Mouse (Mus musculus): ENCODE measurements around the gene Ube2z. TPM values are rescaled to one million over a fixed set of nuclear protein-coding genes. Genes with fewer than 3 reads are reported as not detected.

Gene Ube2z
- polyA plus RNA-seq, 1 experiment from 2014 or later, result 43.5 TPM

DNA sequence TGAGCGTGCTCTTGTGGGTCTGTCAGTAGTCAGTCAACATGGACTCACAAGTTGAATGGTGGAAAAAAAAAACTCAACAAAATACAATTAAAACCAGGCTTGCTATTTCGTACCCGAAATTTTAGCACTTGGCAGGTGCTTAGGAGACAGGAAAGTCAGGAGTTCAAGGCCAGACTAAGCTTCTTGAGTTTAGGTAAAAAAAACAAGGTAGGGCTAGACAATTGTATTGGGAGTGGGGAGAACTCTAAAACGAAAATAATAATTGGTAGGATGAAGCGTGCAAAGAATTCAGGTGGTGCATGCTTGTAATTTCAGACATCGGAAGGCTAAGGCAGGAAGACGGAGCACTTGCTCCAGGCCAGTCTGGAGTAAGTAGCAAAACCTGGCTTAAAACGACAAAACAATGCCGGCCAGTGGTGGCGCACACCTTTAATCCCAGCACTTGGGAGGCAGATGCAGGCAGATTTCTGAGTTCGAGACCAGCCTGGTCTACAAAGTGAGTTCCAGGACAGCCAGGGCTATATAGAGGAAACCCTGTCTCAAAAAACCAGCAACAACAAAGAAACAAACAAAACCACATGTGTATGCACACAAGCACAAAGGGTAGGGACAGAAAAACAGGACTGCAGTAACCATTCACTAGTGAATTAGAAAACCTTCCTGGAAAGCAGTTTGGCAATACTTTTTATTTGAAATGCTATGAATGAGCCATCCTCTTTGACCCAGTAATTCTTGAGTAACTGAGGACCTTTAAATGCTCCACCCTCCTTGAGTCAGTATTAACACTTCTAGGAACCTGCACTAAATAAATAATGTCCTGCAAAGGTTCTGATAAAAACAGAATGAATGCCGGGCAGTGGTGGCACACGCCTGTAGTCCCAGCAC lies 11.3 kb upstream of the Ube2z start:
- 63% methylated on average over 13 of the region's 13 CpGs for WGBS
- Histone ChIP-seq H3K27me3 (replicated peaks) (no peaks in the 10 kb centered on the region), H3K9ac (no peak overlapping the region)

DNA sequence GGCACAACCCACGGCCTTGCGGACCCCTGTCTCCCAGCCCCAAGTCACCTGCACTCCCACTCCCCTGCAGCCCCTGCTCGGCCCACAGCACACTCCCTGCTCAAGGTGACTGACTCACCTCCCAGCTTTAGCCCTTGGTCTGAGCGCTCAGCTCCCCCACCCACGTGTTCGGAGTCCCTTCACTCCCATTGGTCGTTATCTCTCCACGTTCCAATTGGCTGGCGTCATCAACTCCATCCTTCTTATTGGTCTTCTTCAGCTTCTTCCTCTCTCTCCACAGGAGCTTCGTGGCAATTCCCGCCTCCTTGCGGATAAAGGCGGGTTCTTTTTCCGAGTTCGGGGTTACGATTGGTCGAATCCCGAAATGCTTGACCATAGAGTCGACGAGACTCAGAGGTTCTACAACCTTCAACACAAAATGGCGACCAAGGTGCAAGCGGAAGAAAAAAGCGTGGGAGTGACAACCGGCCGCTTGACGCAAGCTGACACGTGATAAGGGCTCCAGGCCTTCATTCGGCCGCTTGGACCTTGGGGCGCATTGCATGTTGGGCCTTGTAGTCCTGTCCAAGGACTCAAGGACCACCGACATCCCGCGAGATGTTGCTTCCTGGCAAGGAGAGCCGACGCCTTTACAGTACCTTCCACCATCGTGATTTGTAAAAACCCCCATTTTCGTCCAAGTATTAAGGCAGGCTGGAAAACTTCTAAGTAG lies 10.5 kb upstream of the Ube2z start, which contains the start of gene Atp5g1:
Atp5g1 (minus strand) TSS at position 162 of the 712 bp plus-strand sequence.
- H3K4me2 ChIP-seq, result peak within 1 kb of the TSS; percentile 90
- 0% methylated on average over 37 of the region's 37 CpGs for WGBS
- H3K4me1 ChIP-seq (replicated peaks), result peaks cover 25% of the 10 kb centered on the region
- peak within 1 kb of the TSS; percentile 89 for H3K9ac ChIP-seq
- peak within 1 kb of the TSS; percentile 79 for H3K4me3 ChIP-seq
- peak within 1 kb of the TSS; percentile 86 for H3K27ac ChIP-seq (ENCODE audit: poor library complexity, severe bottlenecking)
- peak; percentile 96 for ATAC-seq (ENCODE audit: insufficient number of reproducible peaks, low FRiP score)
- no peaks in the 10 kb centered on the region for H3K27me3 ChIP-seq (replicated peaks)
- peaks cover 25% of the 10 kb centered on the region for H3K36me3 ChIP-seq
- no peaks in the 10 kb centered on the region for H3K9me3 ChIP-seq (replicated peaks)

More for the DNA sequence above, 11.3 kb upstream of the Ube2z start:
- ATAC-seq (ENCODE audit: insufficient number of reproducible peaks, low FRiP score), result no peak
- H3K27ac ChIP-seq (ENCODE audit: poor library complexity, severe bottlenecking), result peak overlapping the region; percentile 55
- H3K4me1 ChIP-seq (replicated peaks), result peaks cover 22% of the 10 kb centered on the region
- H3K36me3 ChIP-seq, result peaks cover 17% of the 10 kb centered on the region
- peak overlapping the region; percentile 61 for H3K4me2 ChIP-seq
- no peaks in the 10 kb centered on the region for H3K9me3 ChIP-seq (replicated peaks)
- H3K4me3 ChIP-seq, result peak overlapping the region; percentile 36

DNA sequence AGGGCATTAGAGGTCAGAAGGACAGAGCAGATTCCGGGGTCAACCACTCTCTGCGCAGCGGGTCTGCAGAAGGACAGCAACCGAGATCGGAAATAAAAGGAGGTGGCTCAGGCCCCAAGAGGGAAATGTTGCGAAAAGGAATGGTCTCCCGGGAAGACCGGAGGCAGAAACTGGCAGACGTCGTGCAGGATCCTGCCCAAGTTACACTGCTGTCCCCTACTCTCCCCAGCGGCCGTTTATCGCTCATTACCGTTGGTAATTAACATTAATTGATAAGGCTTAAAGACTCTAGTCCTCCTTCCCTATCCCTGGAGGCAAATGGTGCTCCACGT lies 10.0 kb upstream of the Ube2z start:
- 0% methylated on average over 15 of the region's 15 CpGs for WGBS
- Histone ChIP-seq H3K36me3 (peaks cover 29% of the 10 kb centered on the region), H3K27me3 (replicated peaks) (no peaks in the 10 kb centered on the region), H3K4me3 (peak overlapping the region; percentile 79), H3K4me1 (replicated peaks) (peaks cover 25% of the 10 kb centered on the region), H3K9ac (peak overlapping the region; percentile 89), H3K27ac (ENCODE audit: poor library complexity, severe bottlenecking) (peak overlapping the region; percentile 86), H3K9me3 (replicated peaks) (no peaks in the 10 kb centered on the region), H3K4me2 (peak overlapping the region; percentile 90)
- ATAC-seq (ENCODE audit: insufficient number of reproducible peaks, low FRiP score), result peak; percentile 3

DNA sequence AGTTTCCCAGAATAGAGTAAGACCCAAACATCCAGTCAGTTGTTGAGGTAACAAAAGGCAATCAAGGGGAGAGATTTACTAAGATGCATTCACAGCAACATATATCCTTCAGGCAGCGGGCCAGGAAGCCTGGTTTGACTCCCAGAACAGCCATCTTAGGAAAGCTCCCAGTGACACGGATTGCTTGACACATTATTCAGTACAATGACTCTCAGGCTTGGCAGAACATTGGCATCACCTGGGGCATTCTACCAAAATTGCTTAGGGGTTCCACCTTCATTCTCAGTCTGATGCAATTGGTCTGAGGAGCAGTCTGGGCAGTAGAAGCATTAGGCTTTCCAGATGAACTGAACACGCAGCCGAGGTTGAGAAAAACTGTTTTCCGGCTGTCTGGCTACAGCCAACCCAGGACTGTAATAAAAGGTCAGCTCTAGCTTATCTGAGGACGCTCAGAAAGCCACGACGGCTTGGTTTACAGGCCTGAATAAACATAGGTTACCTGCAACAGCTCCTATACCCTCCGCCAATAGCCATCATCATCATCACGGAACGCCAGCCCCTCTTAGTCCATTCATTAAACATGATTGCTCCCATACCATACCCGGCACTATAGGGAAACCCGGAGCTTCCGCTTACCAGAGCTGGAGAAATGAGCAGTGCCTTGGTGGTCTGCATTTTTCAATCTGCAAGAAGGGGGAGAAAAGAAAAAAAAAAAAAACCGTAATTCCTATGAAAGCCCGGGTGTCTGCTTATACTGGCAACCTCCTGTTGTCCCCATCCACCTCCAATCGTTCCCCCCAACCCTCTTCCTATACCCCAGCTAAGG lies 9.4 kb upstream of the Ube2z start:
- H3K4me2 ChIP-seq, result peak overlapping the region; percentile 90
- 14% methylated on average over 17 of the region's 17 CpGs for WGBS
- ATAC-seq (ENCODE audit: insufficient number of reproducible peaks, low FRiP score), result no peak
- peaks cover 25% of the 10 kb centered on the region for H3K4me1 ChIP-seq (replicated peaks)
- H3K4me3 ChIP-seq, result peak overlapping the region; percentile 79
- H3K27ac ChIP-seq (ENCODE audit: poor library complexity, severe bottlenecking), result peak overlapping the region; percentile 86
- no peaks in the 10 kb centered on the region for H3K27me3 ChIP-seq (replicated peaks)
- H3K36me3 ChIP-seq, result peaks cover 33% of the 10 kb centered on the region
- no peaks in the 10 kb centered on the region for H3K9me3 ChIP-seq (replicated peaks)
- peak overlapping the region; percentile 89 for H3K9ac ChIP-seq

DNA sequence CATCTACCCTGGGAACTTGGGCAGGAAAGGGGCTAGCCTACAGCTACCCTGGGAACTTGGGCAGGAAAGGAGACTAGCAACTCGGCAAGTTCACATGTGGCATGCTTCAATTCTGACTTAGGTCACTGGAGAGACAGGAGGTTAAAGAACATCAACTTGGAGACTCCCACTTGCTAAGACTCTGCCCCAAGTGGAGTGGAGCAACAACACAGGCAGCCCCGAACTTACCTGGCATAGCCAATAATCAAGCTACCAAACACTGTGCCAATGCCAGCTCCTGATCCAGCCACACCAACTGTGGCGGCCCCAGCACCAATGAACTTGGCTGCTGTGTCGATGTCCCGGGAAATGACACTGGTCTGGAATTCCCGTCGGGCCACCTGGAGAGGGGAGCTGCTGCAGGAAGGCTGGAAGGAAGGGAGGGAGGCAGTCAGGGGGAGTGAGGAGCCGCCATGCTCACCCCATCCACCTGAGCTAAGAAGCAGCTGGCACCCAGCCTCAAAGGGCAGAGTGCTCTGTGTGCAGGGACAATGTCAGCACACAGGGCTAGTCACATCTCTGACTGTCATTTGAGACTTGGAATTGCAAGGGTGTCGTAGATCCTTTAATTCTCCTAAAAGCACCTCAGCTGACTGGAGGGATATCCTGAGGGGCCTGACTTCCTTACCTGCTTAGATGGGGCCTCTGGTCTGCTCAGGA lies 8.3 kb upstream of the Ube2z start:
- Histone ChIP-seq H3K27me3 (replicated peaks) (no peaks in the 10 kb centered on the region), H3K9ac (peak overlapping the region; percentile 89), H3K4me1 (replicated peaks) (peaks cover 25% of the 10 kb centered on the region), H3K36me3 (peaks cover 33% of the 10 kb centered on the region), H3K4me2 (peak overlapping the region; percentile 90), H3K27ac (ENCODE audit: poor library complexity, severe bottlenecking) (no peak overlapping the region), H3K9me3 (replicated peaks) (no peaks in the 10 kb centered on the region), H3K4me3 (peak overlapping the region; percentile 79)
- WGBS, result 69% methylated on average over 9 of the region's 9 CpGs
- ATAC-seq (ENCODE audit: insufficient number of reproducible peaks, low FRiP score), result no peak

- Histone ChIP-seq H3K27me3 (replicated peaks) (no peaks in the 10 kb centered on the region), H3K9ac (no peak overlapping the region), H3K4me3 (no peak overlapping the region), H3K27ac (ENCODE audit: poor library complexity, severe bottlenecking) (no peak overlapping the region), H3K36me3 (peaks cover 33% of the 10 kb centered on the region), H3K4me2 (no peak overlapping the region), H3K4me1 (replicated peaks) (peaks cover 25% of the 10 kb centered on the region), H3K9me3 (replicated peaks) (no peaks in the 10 kb centered on the region)
- 78% methylated on average over 1 of the region's 1 CpGs for WGBS
- ATAC-seq (ENCODE audit: insufficient number of reproducible peaks, low FRiP score), result no peak
Measured at GRCm38 (mm10) chr11:96071013-96071412, 5.8 kb upstream of the Ube2z start.

- no peak for ATAC-seq (ENCODE audit: insufficient number of reproducible peaks, low FRiP score)
- Histone ChIP-seq H3K4me1 (replicated peaks) (peaks cover 25% of the 10 kb centered on the region), H3K36me3 (peaks cover 33% of the 10 kb centered on the region), H3K4me2 (no peak overlapping the region), H3K9me3 (replicated peaks) (no peaks in the 10 kb centered on the region), H3K9ac (no peak overlapping the region), H3K27me3 (replicated peaks) (no peaks in the 10 kb centered on the region), H3K27ac (ENCODE audit: poor library complexity, severe bottlenecking) (no peak overlapping the region), H3K4me3 (no peak overlapping the region)
- WGBS, result 80% methylated on average over 7 of the region's 7 CpGs
Measured at GRCm38 (mm10) chr11:96070353-96070752, 5.2 kb upstream of the Ube2z start.

GRCm38 (mm10) chr11:96068231-96068630 lies 3.0 kb upstream of the Ube2z start:
- whole genome bisulfite sequencing, result 70% methylated on average over 5 of the region's 5 CpGs
- H3K4me1 ChIP-seq (replicated peaks), result peaks cover 22% of the 10 kb centered on the region
- ATAC-seq (ENCODE audit: insufficient number of reproducible peaks, low FRiP score), result no peak

DNA sequence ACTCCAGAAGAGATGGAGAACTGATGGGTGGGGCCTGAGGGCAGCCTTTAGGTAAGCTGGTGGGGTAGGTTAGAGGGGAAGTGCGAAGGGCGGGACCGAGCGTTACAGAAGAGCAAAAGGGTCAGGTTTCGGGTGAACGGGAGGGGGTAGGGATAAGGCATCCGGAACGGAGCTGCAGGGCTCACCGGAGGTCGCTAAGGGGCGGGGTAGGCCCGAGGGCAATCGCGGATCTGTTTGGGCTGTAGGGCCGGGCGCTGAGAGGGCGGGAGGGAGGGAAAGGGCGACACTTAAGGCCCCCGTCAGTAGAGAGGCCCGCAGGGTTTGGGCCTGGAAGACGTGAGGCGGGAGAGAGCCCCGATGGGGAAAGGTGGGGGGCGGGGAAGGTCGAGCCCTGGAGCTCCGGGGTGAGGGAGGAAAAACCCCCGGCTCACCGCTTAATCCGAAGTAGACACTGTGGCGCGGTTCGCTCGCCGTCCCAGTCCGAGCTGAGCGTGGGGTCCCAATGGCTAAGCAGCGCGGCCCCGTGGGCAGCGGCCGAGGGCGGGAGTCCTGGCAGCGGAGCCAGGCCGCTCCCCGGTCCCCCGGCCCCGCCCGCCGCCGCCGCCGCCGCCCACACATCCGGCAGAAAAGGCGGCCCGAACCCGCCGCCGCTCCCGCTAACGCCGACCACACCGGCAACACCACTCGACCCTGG lies 520 bp downstream of the Ube2z start:
- peak overlapping the region; percentile 82 for H3K4me2 ChIP-seq
- ATAC-seq (ENCODE audit: insufficient number of reproducible peaks, low FRiP score), result peak; percentile 69
- H3K4me1 ChIP-seq (replicated peaks), result peaks cover 19% of the 10 kb centered on the region
- peak overlapping the region; percentile 84 for H3K27ac ChIP-seq (ENCODE audit: poor library complexity, severe bottlenecking)
- H3K9me3 ChIP-seq (replicated peaks), result no peaks in the 10 kb centered on the region
- peaks cover 21% of the 10 kb centered on the region for H3K36me3 ChIP-seq
- no peaks in the 10 kb centered on the region for H3K27me3 ChIP-seq (replicated peaks)
- under 1% methylated on average over 58 of the region's 64 CpGs for WGBS
- peak overlapping the region; percentile 97 for H3K9ac ChIP-seq
- H3K4me3 ChIP-seq, result peak overlapping the region; percentile 91

More at GRCm38 (mm10) chr11:96068231-96068630, 3.0 kb upstream of the Ube2z start:
- no peak overlapping the region for H3K9ac ChIP-seq
- no peak overlapping the region for H3K4me3 ChIP-seq
- no peaks in the 10 kb centered on the region for H3K9me3 ChIP-seq (replicated peaks)
- H3K27me3 ChIP-seq (replicated peaks), result no peaks in the 10 kb centered on the region
- H3K36me3 ChIP-seq, result peaks cover 26% of the 10 kb centered on the region
- H3K27ac ChIP-seq (ENCODE audit: poor library complexity, severe bottlenecking), result no peak overlapping the region
- H3K4me2 ChIP-seq, result no peak overlapping the region

DNA sequence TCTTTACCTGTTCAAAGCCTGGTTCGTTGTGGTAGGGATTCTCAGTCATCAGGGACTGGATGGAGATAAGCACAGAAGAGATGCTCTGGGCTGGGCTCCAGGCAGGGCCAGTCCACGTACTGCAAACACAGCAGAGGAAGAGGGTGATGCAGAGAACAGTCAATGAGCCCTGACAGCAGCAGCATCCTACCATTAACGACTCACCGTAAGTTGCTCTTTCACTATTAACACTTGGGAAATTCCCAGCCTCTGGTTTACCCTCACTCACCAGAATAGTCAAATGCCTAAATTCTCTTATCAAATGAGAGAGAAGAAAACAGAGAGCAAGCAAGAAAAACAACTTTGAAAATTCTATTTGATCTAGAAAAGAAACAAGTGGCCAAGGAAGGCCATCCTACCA lies 6.9 kb downstream of the Ube2z start:
- Histone ChIP-seq H3K4me3 (no peak overlapping the region), H3K36me3 (peaks cover 74% of the 10 kb centered on the region), H3K4me1 (replicated peaks) (peaks cover 9% of the 10 kb centered on the region; the same call in 1 of the 2 replicates), H3K27me3 (replicated peaks) (no peaks in the 10 kb centered on the region), H3K27ac (ENCODE audit: poor library complexity, severe bottlenecking) (no peak overlapping the region), H3K9me3 (replicated peaks) (no peaks in the 10 kb centered on the region), H3K4me2 (no peak overlapping the region), H3K9ac (no peak overlapping the region)
- ATAC-seq (ENCODE audit: insufficient number of reproducible peaks, low FRiP score), result no peak
- WGBS, result 82% methylated on average over 4 of the region's 4 CpGs
